Mouse (Mus musculus): ENCODE measurements at regions not wholly inside any gene's neighbourhood (a gene's known extent, or its start where the extent isn't known, plus 50 kb on each side); places are given as distances from the start of the nearest gene placed in this dataset.

DNA sequence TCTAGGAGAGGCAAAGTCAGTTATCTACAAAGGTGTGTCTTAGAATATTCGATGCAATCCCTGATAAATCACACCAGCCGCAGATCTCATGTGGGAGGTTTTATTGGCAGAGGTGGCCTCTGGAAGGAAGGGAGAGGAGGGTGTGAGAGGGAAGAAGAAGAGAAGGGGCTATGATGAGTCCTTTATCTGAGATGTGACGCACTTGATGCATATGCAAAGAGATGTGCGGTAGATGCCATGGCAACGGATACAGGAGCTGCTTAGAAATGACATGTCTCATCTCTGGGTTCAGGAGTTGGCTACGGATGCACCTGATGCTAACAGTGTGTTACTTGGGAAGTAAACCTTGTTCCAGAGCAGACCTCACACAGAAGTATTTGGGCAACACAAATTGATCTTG, 718.6 kb upstream of the Gm21961 start:
- no peak overlapping the region for H3K27ac ChIP-seq (ENCODE audit: insufficient read depth, low read length)
- WGBS, result 94% methylated on average over 6 of the region's 6 CpGs
- TF ChIP-seq POLR2A (IDR thresholded peaks at IDR 0.05; ENCODE audit: low read depth, low read length) (no peak), CTCF (IDR thresholded peaks at IDR 0.05; ENCODE audit: extremely low read depth, insufficient read depth, insufficient read length, insufficient replicate concordance) (no peak)
- H3K36me3 ChIP-seq (ENCODE audit: control insufficient read depth, insufficient read depth, low read length), result no peaks in the 10 kb centered on the region
- no peak overlapping the region for H3K4me3 ChIP-seq (ENCODE audit: extremely low read depth, insufficient read depth, insufficient read length)
- DNase-seq (ENCODE audit: low read depth in 1 of 2, low spot score in 2 of 2), result no peak
- H3K27me3 ChIP-seq (ENCODE audit: control insufficient read depth, insufficient read depth, low read length), result no peaks in the 10 kb centered on the region
- H3K4me1 ChIP-seq (ENCODE audit: control insufficient read depth, insufficient read depth, insufficient read length), result no peaks in the 10 kb centered on the region

DNA sequence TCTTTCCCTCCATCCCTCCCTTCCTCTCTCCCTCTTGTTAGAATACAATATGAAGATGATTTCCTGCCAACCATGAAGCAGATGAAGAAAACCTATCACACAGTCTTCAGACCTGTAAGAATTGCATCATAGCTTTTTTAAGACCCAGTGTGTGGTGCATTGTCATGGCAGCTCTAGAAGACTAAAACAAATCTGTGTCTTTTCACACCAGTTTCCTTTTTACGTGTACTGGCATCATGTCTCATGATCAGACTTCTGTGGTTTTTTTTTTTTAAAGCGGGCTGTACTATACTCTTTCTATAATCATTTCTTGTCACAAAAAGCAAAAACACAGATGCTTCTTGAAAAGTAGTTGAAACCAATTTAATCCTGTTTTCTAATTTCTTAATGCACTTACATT, 716.6 kb upstream of the Gm21961 start:
- H3K4me1 ChIP-seq (ENCODE audit: control insufficient read depth, insufficient read depth, insufficient read length), result peaks cover 3% of the 10 kb centered on the region
- 54% methylated on average over 2 of the region's 2 CpGs for WGBS
- peak in 1 of 2 experiments; percentile 40 for DNase-seq (ENCODE audit: low read depth in 1 of 2, low spot score in 2 of 2)
- TF ChIP-seq POLR2A (IDR thresholded peaks at IDR 0.05; ENCODE audit: low read depth, low read length) (no peak), CTCF (IDR thresholded peaks at IDR 0.05; ENCODE audit: extremely low read depth, insufficient read depth, insufficient read length, insufficient replicate concordance) (no peak)
- no peaks in the 10 kb centered on the region for H3K36me3 ChIP-seq (ENCODE audit: control insufficient read depth, insufficient read depth, low read length)
- H3K27me3 ChIP-seq (ENCODE audit: control insufficient read depth, insufficient read depth, low read length), result no peaks in the 10 kb centered on the region
- H3K4me3 ChIP-seq (ENCODE audit: extremely low read depth, insufficient read depth, insufficient read length), result no peak overlapping the region
- no peak overlapping the region for H3K27ac ChIP-seq (ENCODE audit: insufficient read depth, low read length)

- peak overlapping the region; percentile 65; the same call in 1 of the 2 replicates for H3K27ac ChIP-seq (ENCODE audit: insufficient read depth, low read length)
- H3K4me1 ChIP-seq (ENCODE audit: control insufficient read depth, insufficient read depth, insufficient read length), result peaks cover 5% of the 10 kb centered on the region
- TF ChIP-seq CTCF (IDR thresholded peaks at IDR 0.05; ENCODE audit: extremely low read depth, insufficient read depth, insufficient read length, insufficient replicate concordance) (no peak), POLR2A (IDR thresholded peaks at IDR 0.05; ENCODE audit: low read depth, low read length) (no peak)
- H3K4me3 ChIP-seq (ENCODE audit: extremely low read depth, insufficient read depth, insufficient read length), result no peak overlapping the region
- peak in 1 of 2 experiments; percentile 48 for DNase-seq (ENCODE audit: low read depth in 1 of 2, low spot score in 2 of 2)
- H3K36me3 ChIP-seq (ENCODE audit: control insufficient read depth, insufficient read depth, low read length), result no peaks in the 10 kb centered on the region
- WGBS, result 19% methylated on average over 1 of the region's 1 CpGs
- no peaks in the 10 kb centered on the region for H3K27me3 ChIP-seq (ENCODE audit: control insufficient read depth, insufficient read depth, low read length)
These were observed 712.4 kb upstream of the Gm21961 start for GRCm38 (mm10) chr15:65727061-65727460.

GRCm38 (mm10) chr15:65726271-65726670, 711.6 kb upstream of the Gm21961 start:
- DNase-seq (ENCODE audit: low read depth in 1 of 2, low spot score in 2 of 2), result no peak
- no peak overlapping the region for H3K4me3 ChIP-seq (ENCODE audit: extremely low read depth, insufficient read depth, insufficient read length)
- WGBS, result 79% methylated on average over 2 of the region's 2 CpGs
- no peaks in the 10 kb centered on the region for H3K36me3 ChIP-seq (ENCODE audit: control insufficient read depth, insufficient read depth, low read length)
- H3K27me3 ChIP-seq (ENCODE audit: control insufficient read depth, insufficient read depth, low read length), result no peaks in the 10 kb centered on the region
- peak overlapping the region; percentile 64 for H3K27ac ChIP-seq (ENCODE audit: insufficient read depth, low read length)
- TF ChIP-seq POLR2A (IDR thresholded peaks at IDR 0.05; ENCODE audit: low read depth, low read length) (no peak), CTCF (IDR thresholded peaks at IDR 0.05; ENCODE audit: extremely low read depth, insufficient read depth, insufficient read length, insufficient replicate concordance) (no peak)
- H3K4me1 ChIP-seq (ENCODE audit: control insufficient read depth, insufficient read depth, insufficient read length), result peaks cover 5% of the 10 kb centered on the region

- Histone ChIP-seq H3K4me1 (ENCODE audit: control insufficient read depth, insufficient read depth, insufficient read length) (no peaks in the 10 kb centered on the region), H3K36me3 (ENCODE audit: control insufficient read depth, insufficient read depth, low read length) (no peaks in the 10 kb centered on the region), H3K4me3 (ENCODE audit: extremely low read depth, insufficient read depth, insufficient read length) (no peak overlapping the region), H3K27me3 (ENCODE audit: control insufficient read depth, insufficient read depth, low read length) (no peaks in the 10 kb centered on the region), H3K27ac (ENCODE audit: insufficient read depth, low read length) (no peak overlapping the region)
- DNase-seq (ENCODE audit: low read depth in 1 of 2, low spot score in 2 of 2), result no peak
- 45% methylated on average over 3 of the region's 3 CpGs for WGBS
- TF ChIP-seq POLR2A (IDR thresholded peaks at IDR 0.05; ENCODE audit: low read depth, low read length), result no peak
- no peak for TF ChIP-seq CTCF (IDR thresholded peaks at IDR 0.05; ENCODE audit: extremely low read depth, insufficient read depth, insufficient read length, insufficient replicate concordance)
These were observed 688.9 kb upstream of the Gm21961 start for GRCm38 (mm10) chr15:65703559-65703958.

GRCm38 (mm10) chr15:65701510-65701909, 686.8 kb upstream of the Gm21961 start:
- Histone ChIP-seq H3K27me3 (ENCODE audit: control insufficient read depth, insufficient read depth, low read length) (no peaks in the 10 kb centered on the region), H3K36me3 (ENCODE audit: control insufficient read depth, insufficient read depth, low read length) (no peaks in the 10 kb centered on the region), H3K4me1 (ENCODE audit: control insufficient read depth, insufficient read depth, insufficient read length) (no peaks in the 10 kb centered on the region), H3K4me3 (ENCODE audit: extremely low read depth, insufficient read depth, insufficient read length) (no peak overlapping the region), H3K27ac (ENCODE audit: insufficient read depth, low read length) (no peak overlapping the region)
- no peak for DNase-seq (ENCODE audit: low read depth in 1 of 2, low spot score in 2 of 2)
- TF ChIP-seq CTCF (IDR thresholded peaks at IDR 0.05; ENCODE audit: extremely low read depth, insufficient read depth, insufficient read length, insufficient replicate concordance), result no peak
- WGBS, result 5% methylated on average over 1 of the region's 1 CpGs

DNA sequence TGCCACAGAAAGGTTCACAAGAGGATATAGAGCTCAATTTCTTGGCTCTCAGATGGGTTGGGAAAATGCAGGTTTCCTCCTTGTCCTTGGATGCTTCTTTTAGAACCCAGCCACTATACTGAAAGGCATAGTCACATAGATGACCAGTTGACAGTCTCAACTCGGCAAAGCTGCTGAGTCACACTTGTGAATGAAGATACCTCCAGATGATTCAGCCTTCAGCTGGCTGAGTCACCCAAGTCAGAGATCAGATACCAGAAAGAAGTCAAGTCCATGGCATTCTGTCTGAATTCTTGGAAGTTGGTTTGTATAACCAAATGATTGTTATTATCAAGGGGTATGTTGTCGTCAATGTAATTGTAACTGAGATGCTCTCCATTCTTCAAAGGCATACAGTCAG, 683.9 kb upstream of the Gm21961 start:
- TF ChIP-seq CTCF (IDR thresholded peaks at IDR 0.05; ENCODE audit: extremely low read depth, insufficient read depth, insufficient read length, insufficient replicate concordance), result no peak
- no peak for TF ChIP-seq POLR2A (IDR thresholded peaks at IDR 0.05; ENCODE audit: low read depth, low read length)
- WGBS, result 71% methylated on average over 2 of the region's 2 CpGs
- H3K4me1 ChIP-seq (ENCODE audit: control insufficient read depth, insufficient read depth, insufficient read length), result no peaks in the 10 kb centered on the region

More for the DNA sequence above, 683.9 kb upstream of the Gm21961 start:
- H3K27me3 ChIP-seq (ENCODE audit: control insufficient read depth, insufficient read depth, low read length), result no peaks in the 10 kb centered on the region
- no peaks in the 10 kb centered on the region for H3K36me3 ChIP-seq (ENCODE audit: control insufficient read depth, insufficient read depth, low read length)
- H3K27ac ChIP-seq (ENCODE audit: insufficient read depth, low read length), result no peak overlapping the region
- DNase-seq (ENCODE audit: low read depth in 1 of 2, low spot score in 2 of 2), result no peak
- H3K4me3 ChIP-seq (ENCODE audit: extremely low read depth, insufficient read depth, insufficient read length), result no peak overlapping the region
